Comparison of ENCODE assay signal across 8 mouse cellular contexts in genomic region chr16:35982902-35983516, GRCm38 (mm10). TPM values are rescaled to one million over a fixed set of nuclear protein-coding genes. Genes with fewer than 3 reads are reported as not detected.
A peak's percentile ranks its signal among the peaks of the same experiment; 100 is the strongest.
DNase-seq lines count a peak whose midpoint lies in the region; ATAC-seq lines count a peak whose summit lies in the region.

No protein-coding gene starts in this region.

- peaks cover 44% of the 10 kb centered on the region for H3K4me1 ChIP-seq in megakaryocyte, embryonic 14.5 days

- ATAC-seq in common myeloid progenitor, adult 5-6 weeks (replicated peaks; ENCODE audit: low read depth, poor library complexity, severe bottlenecking), result peak; percentile 73

- peak overlapping the region; percentile 95 for H3K4me3 ChIP-seq in megakaryocyte, embryonic 14.5 days (replicated peaks)

- H3K9me3 ChIP-seq in megakaryocyte, embryonic 14.5 days, result no peaks in the 10 kb centered on the region

- peak; percentile 96 for DNase-seq in ZHBTc4 (ENCODE audit: low read depth, low spot score)
- DNase-seq in gastrocnemius, adult 8-10 months (ENCODE audit: low spot score in 2 of 2), result peak; percentile 84 to 88
- peak; percentile 54 for DNase-seq in hindlimb bud, embryonic 11.5 days (ENCODE audit: extremely low spot score, low read depth, low spot score)
- peak; percentile 75 to 84 for DNase-seq in left cerebral cortex, adult 8-10 months (ENCODE audit: low spot score in 2 of 2)
- peak; percentile 92 to 94 for DNase-seq in right cerebral cortex, postnatal 10 days (ENCODE audit: low spot score in 2 of 2)
- peak; percentile 89 for DNase-seq in urinary bladder, postnatal 25 days (ENCODE audit: low spot score)

- no peaks in the 10 kb centered on the region for H3K27me3 ChIP-seq in megakaryocyte, embryonic 14.5 days (replicated peaks)

- no peaks in the 10 kb centered on the region for H3K36me3 ChIP-seq in megakaryocyte, embryonic 14.5 days (replicated peaks; ENCODE audit: low read length)

RNA-seq across cellular contexts. Expression of gene Kpna1, which starts 4.5 kb away (rescaled TPM):
- 35.0 and 60.1 TPM in 2 replicates for total RNA-seq in common myeloid progenitor, adult 5-6 weeks (2017)
- total RNA-seq in gastrocnemius, adult 8-10 months (2022), result 100 to 1,000 TPM; 164 to 190 (median 172) TPM
- 100 to 1,000 TPM; 128 to 143 (median 130) TPM for total RNA-seq in left cerebral cortex, adult 8-10 months (2022)
- 5.8 and 13.3 TPM in 2 replicates for polyA plus RNA-seq in megakaryocyte, embryonic 14.5 days (2012; ENCODE audit: insufficient read depth, low replicate concordance)

RNA-seq across cellular contexts. Expression of gene Dtx3l, which starts 44.1 kb away (rescaled TPM):
- 42.5 and 48.7 TPM in 2 replicates for total RNA-seq in common myeloid progenitor, adult 5-6 weeks (2017)
- total RNA-seq in gastrocnemius, adult 8-10 months (2022), result 1 to 10 TPM; 3.2 to 4.3 (median 4.1) TPM
- 1 to 10 TPM; 4.7 to 5.7 (median 5.2) TPM for total RNA-seq in left cerebral cortex, adult 8-10 months (2022)
- 0.40 and 1.3 TPM in 2 replicates for polyA plus RNA-seq in megakaryocyte, embryonic 14.5 days (2012; ENCODE audit: insufficient read depth, low replicate concordance)

RNA-seq across cellular contexts. Expression of gene Parp9, which starts 44.7 kb away (rescaled TPM):
- 38.2 and 48.5 TPM in 2 replicates for total RNA-seq in common myeloid progenitor, adult 5-6 weeks (2017)
- 1 to 10 TPM; 2.6 to 4.1 (median 3.3) TPM for total RNA-seq in gastrocnemius, adult 8-10 months (2022)
- 1 to 10 TPM; 2.9 to 4.9 (median 3.9) TPM for total RNA-seq in left cerebral cortex, adult 8-10 months (2022)
- polyA plus RNA-seq in megakaryocyte, embryonic 14.5 days (2012; ENCODE audit: insufficient read depth, low replicate concordance), result 0.62 and 3.0 TPM in 2 replicates

RNA-seq across cellular contexts. Expression of gene Wdr5b, which starts 58.0 kb away (rescaled TPM):
- total RNA-seq in common myeloid progenitor, adult 5-6 weeks (2017), result 8.1 and 11.0 TPM in 2 replicates
- 1 to 10 TPM; 2.3 to 3.0 (median 2.5) TPM for total RNA-seq in gastrocnemius, adult 8-10 months (2022)
- total RNA-seq in left cerebral cortex, adult 8-10 months (2022), result 1 to 10 TPM; 4.4 to 5.3 (median 5.1) TPM
- 0.61 and 0.82 TPM in 2 replicates for polyA plus RNA-seq in megakaryocyte, embryonic 14.5 days (2012; ENCODE audit: insufficient read depth, low replicate concordance)

Comparison
In these comparisons a context has a peak if more than half of its experiments do, and no peak if none do; other contexts are left out.
1. Peak in every context shown above with its lines: DNase-seq, ATAC-seq and H3K4me3 ChIP-seq.